Mouse (Mus musculus): ENCODE results near the gene Cpxcr1. TPM values are rescaled to one million over a fixed set of nuclear protein-coding genes. Genes with fewer than 3 reads are reported as not detected.

Cpxcr1 gene
- polyA plus RNA-seq (2017; shearing (Covaris generic)), result not detected

DNA sequence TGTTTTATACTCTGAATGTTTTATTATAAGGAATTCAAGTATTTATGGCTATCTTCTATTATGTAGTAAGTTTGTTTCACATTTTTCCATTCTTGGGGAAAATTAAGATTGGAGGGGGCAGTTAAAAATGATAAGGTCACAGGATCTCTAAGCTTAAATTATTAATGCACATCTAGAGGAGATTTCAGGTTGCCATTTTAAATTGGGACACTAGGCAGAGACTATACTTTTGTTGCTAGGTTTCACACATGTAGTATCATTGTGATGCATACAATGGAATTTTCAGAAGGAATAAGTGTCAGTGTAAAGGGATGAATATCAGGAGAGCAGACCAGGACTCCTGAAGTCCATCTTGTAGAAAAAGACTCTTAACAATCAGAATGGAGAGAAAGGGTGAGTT lies at the start of gene Cpxcr1:
Cpxcr1 (plus strand) TSS at position 301 of the 400 bp plus-strand sequence.

Other genes with a start within 250 kb of the Cpxcr1 start
- not detected for gene H2afb2, start 232.2 kb downstream of the Cpxcr1 start, polyA plus RNA-seq (2017; shearing (Covaris generic))